Mouse (Mus musculus) ES-Bruce4 (cell line): ENCODE results near the gene Ube2d3.
"Not testable (repeated sequence)": the region's sequence is repeated elsewhere in the genome, so short reads cannot be mapped to it uniquely, and the experiment has no call there.

Experiments used
- CTCF ChIP-seq: IDR thresholded peaks from one replicate; pipeline ENCODE4 v1.8.1; 2011; ENCODE audit warnings: low read depth, low read length
- EP300 ChIP-seq: IDR thresholded peaks from 2 replicates; pipeline ENCODE4 v1.6.1; 2011; ENCODE audit warnings: low read depth, low read length; ENCODE audit not compliant: insufficient read depth
- POLR2A ChIP-seq: IDR thresholded peaks from one replicate; pipeline ENCODE4 v1.8.1; 2011; ENCODE audit warnings: low read length; ENCODE audit not compliant: insufficient read depth

DNA sequence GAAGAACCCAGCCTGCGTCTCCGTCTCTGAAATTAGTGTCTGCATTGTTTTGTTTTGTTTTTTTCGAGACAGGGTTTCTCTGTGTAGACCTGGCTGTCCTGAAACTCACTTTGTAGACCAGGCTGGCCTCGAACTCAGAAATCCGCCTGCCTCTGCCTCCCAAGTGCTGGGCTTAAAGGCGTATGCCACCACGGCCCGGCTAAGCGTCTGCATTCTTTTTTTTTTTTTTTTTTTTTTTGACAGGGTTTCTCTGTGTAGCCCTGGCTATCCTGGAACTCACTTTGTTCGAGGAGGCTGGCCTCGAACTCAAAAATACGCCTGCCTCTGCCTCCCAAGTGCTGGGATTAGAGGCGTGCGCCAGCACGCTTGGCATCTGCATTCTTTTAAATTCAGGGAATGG, 46.7 kb downstream of the Ube2d3 start:
- not testable (repeated sequence) for TF ChIP-seq CTCF, POLR2A, EP300
